Mouse (Mus musculus) kidney, postnatal 4 days (tissue): ENCODE results near the gene Aldh16a1.
A peak's percentile ranks its signal among the peaks of the same experiment; 100 is the strongest.
"Not testable (repeated sequence)": the region's sequence is repeated elsewhere in the genome, so short reads cannot be mapped to it uniquely, and the experiment has no call there.

Experiments
- DNase-seq, 2 experiments: peaks; one replicate each; pipeline ENCODE4 v3.0.0; 2021; ENCODE audit warnings: mixed read lengths in 2 of 2

Gene Aldh16a1

GRCm38 (mm10) chr7:45178550-45178949 lies 24.2 kb upstream of the Aldh16a1 start:
- peak in 1 of 2 experiments; percentile 38 for DNase-seq

- DNase-seq, result no peak
Observed at GRCm38 (mm10) chr7:45176356-45176755, 22.0 kb upstream of the Aldh16a1 start.

GRCm38 (mm10) chr7:45175929-45176328 lies 21.5 kb upstream of the Aldh16a1 start:
- no peak for DNase-seq

GRCm38 (mm10) chr7:45175398-45175797 lies 21.0 kb upstream of the Aldh16a1 start:
- no peak for DNase-seq

DNA sequence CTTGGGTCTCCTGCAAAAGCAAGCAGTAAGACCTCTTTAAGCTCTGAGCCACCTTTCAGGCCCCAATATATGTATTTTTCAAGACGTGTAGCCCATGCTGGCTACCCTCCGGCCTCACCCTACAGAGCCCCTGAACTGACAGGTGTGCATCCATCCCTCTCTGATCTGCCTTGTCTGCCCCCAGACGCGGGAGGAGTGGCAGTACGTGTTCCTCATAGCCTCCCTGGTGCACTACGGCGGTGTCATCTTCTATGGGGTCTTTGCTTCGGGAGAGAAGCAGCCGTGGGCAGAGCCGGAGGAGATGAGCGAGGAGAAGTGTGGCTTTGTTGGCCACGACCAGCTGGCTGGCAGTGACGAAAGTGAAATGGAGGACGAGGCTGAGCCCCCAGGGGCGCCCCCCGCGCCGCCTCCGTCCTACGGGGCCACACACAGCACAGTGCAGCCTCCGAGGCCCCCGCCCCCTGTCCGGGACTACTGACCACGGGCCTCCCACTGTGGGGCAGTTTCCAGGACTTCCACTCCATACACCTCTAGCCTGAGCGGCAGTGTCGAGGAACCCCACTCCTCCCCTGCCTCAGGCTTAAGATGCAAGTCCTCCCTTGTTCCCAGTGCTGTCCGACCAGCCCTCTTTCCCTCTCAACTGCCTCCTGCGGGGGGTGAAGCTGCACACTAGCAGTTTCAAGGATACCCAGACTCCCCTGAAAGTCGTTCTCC lies 20.3 kb upstream of the Aldh16a1 start:
- DNase-seq, result no peak

DNA sequence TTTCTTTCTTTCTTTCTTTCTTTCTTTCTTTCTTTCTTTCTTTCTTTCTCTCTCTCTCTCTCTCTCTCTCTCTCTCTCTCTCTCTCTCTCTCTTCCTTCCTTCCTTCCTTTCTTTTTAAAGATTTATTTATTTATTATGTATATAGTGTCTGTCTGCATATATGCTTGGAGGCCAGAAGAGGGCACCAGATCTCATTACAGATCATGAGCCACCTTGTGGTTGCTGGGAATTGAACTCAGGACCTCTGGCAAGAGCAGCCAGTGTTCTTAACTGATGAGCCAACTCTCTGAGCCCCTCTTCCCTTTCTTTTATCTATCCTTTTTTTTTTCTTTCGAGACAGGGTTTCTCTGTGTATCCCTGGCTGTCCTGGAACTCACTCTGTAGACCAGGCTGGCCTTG lies 19.4 kb upstream of the Aldh16a1 start:
- not testable (repeated sequence) for DNase-seq

DNA sequence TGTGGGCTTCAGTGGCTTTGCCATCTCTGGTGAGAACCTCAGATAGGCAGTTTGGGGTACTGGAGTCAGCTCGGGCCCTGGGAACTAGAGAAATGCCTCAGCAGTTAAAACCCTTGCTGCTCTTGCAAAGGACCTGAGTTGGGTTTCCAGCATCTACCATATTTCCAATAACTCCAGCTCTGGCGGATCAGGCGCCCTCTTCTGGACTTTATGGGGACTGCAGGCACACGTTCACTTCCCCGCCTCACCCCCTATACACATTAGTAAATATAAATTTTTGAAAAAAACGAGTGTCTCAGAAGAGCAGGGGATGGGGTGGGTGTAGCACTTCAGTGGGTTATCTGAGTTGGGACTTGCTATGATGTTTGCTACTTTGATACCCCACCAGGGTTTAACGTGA lies 18.6 kb upstream of the Aldh16a1 start:
- DNase-seq, result peak in 1 of 2 experiments; percentile 44

DNA sequence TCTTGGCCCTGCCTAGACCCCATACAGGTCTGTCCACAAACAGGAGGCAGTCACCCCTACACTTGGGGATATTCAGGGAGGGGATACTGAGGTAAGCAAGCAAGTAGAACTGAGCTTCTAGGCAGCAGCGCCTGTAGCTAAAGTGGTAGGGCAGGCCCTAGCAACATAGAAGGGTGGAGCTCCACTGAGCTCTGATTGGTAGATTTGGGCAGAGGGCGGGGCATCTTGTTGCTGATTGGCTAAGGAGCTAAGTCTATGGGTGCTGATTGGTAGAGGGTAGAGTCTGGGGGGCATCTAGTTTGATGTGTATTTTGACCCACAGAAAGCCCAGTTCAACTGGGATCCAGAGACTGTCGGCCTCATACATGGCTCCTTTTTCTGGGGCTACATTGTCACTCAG lies 15.1 kb upstream of the Aldh16a1 start:
- no peak for DNase-seq

GRCm38 (mm10) chr7:45168656-45169055 lies 14.3 kb upstream of the Aldh16a1 start:
- DNase-seq, result no peak

GRCm38 (mm10) chr7:45167761-45168445 lies 13.5 kb upstream of the Aldh16a1 start:
- DNase-seq, result no peak

DNA sequence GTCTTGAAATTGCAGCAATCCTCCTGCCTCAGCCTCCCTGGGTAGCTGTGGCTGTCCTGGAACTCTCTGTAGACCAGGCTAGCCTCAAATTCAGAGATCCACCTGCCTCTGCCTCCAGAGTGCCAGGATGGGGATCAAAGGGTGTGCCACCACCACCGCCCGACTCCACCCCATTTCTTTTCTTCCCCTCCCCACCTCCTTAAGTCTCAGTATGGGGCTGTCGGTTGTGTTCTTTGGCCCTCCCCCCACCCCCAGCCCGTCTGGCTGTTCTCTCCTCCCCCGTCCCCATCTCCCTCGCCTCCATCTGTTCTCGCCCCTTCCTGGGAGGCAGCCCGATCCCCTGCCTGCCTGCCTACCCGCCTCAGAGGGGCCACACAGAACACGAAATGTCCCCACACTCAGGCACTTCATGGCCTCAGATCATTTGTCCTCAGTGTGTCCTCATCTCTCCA lies 12.6 kb upstream of the Aldh16a1 start:
- no peak for DNase-seq

DNA sequence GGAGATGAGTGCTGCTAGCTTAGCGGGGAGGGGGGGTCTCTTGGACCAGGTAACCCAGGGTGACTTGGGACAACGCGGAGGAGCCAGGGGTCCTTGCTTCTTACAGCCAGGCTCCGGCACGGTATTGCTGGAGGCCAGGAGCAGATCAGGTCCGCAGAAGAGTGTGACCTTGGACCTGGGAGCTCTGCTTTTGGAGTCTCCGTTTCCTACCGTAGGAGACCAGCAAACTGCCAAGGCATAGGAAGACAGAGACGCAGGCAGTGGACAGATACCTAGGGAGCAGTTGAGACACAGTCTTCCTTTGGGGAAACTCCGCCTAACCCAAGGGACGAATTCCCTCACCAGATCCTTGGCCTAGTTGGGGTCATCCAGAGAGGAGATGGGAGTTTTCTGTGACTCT lies 11.3 kb upstream of the Aldh16a1 start:
- DNase-seq, result no peak

- no peak for DNase-seq
Observed at GRCm38 (mm10) chr7:45164833-45165232, 10.4 kb upstream of the Aldh16a1 start.

DNA sequence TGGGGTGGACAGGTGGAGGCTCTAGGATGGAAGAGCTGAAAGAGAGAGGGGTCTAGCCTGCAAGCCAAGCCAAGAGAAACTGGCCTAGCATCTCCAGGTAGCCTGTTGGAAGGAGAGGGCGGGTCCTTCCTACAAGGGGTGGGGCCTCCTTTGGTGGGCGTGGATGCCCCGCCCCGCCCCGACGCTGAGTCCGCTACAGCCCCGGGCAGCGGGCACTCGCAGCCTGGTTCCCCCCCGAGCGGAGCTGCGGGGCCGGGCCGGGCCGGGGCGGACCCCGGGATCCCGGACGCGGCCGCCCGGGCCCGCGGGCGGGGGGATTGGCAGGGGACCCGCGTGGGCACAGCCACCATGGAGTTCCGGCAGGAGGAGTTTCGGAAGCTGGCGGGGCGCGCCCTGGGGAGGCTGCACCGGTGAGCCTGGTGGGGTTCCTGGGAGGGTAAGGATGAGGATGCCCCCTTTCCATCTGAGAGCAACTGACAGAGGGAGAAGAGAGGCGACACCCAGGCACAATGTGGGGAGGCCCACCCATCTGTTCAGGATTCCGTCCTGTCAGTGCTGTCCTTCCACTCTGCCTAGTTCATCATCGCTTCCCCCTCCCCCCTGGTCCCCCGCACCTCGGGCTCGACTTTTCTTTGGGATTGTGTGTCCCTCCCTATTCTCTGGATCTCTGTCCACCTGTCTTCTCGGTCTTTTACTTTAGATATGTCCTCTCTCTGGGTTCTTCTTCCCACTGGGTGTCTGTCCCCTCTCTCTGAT lies 9.5 kb upstream of the Aldh16a1 start, which contains the start of gene Slc17a7:
TSS of gene Slc17a7 (plus strand) at position 215 of the 756 bp plus-strand sequence.
- peak; percentile 61 to 67 for DNase-seq

DNA sequence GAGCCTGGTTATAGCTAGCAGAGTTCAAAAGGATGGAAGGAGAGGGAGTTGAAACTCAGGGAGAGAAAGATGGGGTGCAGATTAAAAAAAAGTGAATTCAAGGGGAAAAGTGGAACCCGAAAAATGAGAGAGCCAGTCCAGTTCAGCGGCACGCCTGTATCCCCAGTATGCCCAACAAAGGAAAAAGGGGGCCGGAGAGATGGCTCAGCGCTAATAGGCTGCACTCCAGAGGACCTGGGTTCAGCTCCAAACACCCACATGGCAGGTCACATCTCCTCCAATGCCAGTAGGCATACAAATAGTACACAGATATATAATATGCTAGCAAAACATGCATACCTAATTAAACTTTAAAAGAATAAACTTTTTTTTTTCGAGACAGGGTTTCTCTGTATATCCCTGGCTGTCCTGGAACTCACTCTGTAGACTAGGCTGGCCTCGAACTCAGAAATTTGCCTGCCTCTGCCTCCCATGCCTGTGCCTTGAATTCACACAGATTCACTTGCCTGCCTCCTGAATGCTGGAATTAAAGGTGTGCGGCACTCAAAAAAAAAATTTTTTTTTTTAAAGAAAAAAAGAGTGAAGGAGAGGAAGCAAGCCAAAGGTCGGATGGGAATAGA lies 8.7 kb upstream of the Aldh16a1 start:
- no peak for DNase-seq

DNA sequence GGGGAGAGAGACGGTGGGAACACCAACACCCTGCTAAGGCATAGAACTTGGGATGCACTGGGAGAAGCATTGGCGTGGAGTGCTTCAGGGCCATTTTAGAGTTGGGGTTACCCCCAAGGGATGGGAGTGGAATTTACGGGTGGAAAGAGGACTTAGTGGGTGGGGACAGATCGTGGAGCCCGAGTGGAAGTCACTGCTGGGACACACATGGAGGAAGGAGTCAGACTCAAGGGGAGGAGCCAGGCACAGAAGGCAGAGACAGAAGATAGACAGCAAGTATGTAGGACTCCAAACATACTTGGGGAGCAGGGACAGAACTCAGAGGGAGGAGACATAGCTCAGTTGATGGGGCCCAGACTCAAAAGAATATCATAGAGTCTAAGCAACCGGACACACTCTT lies 8.2 kb upstream of the Aldh16a1 start:
- no peak for DNase-seq

GRCm38 (mm10) chr7:45161612-45162473 lies 7.5 kb upstream of the Aldh16a1 start:
- DNase-seq, result peak; percentile 93 to 94

GRCm38 (mm10) chr7:45160866-45161265 lies 6.5 kb upstream of the Aldh16a1 start:
- DNase-seq, result no peak

- DNase-seq, result no peak
Observed at GRCm38 (mm10) chr7:45160316-45160800, 6.0 kb upstream of the Aldh16a1 start.

DNA sequence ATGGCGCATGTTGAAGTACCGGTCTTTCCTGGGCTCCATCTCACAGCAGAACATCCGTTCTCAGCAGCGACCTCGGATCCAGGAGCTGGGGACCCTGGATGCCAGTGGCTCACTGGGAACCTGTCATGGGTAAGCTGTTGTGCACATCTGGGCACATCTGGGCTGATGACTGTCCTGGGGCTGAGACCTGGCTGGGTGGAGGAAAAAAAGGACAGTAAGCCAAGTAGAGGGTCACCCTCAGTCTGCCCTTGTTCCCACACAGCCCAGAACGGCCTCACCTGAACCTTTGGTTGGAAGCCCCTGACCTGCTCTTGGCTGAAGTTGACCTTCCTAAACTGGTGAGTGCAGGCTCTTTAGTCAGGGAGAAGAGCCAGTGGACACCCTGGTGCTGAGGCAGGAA lies 4.6 kb upstream of the Aldh16a1 start:
- DNase-seq, result no peak

DNA sequence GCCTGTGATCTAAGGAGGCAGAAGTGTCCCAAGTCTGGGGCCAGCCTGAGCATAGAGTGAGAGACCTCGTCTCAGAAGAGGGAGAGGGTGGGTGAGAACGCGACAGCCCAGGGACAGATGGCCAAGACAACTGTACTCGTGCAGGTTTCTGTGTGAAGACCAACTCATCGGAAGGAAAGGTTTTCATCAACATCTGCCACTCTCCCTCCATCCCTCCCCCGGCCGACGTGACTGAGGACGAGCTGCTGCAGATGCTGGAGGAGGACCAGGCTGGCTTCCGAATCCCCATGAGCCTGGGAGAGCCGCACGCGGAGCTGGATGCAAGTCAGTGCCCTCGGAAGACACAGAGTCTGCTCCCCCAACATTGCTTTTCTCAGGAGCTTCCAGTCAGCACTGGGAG lies 3.1 kb upstream of the Aldh16a1 start:
- no peak for DNase-seq

- DNase-seq, result no peak
Observed at GRCm38 (mm10) chr7:45156206-45156605, 1.8 kb upstream of the Aldh16a1 start.
